Mouse (Mus musculus) liver, embryonic 14.5 days (tissue): ENCODE measurements at regions not wholly inside any gene's neighbourhood (a gene's known extent, or its start where the extent isn't known, plus 50 kb on each side); places are given as distances from the start of the nearest gene placed in this dataset.

Experiments
- CTCF ChIP-seq: IDR thresholded peaks from 2 replicates; pipeline ENCODE4 v1.5.1; 2016; ENCODE audit warnings: antibody characterized with exemption, low read depth, control low read depth
- EP300 ChIP-seq: IDR thresholded peaks from 2 replicates; pipeline ENCODE4 v1.6.1; 2016; ENCODE audit warnings: antibody characterized with exemption, low read depth

- TF ChIP-seq CTCF (no peak), EP300 (no peak)
Measured at GRCm38 (mm10) chr13:10687379-10687778, 326.7 kb upstream of the Chrm3 start.
